Comparison of ENCODE assay signal across 9 mouse cellular contexts in genomic region chr9:95845711-95846110, GRCm38 (mm10). TPM values are rescaled to one million over a fixed set of nuclear protein-coding genes. Genes with fewer than 3 reads are reported as not detected.
A peak's percentile ranks its signal among the peaks of the same experiment; 100 is the strongest.
DNase-seq lines count a peak whose midpoint lies in the region; ATAC-seq and TF ChIP-seq lines count a peak whose summit lies in the region.
"Had no signal": no experiment of that assay in that cellular context is flagged by ENCODE, and none has a peak within 500 bp of the region (broad histone marks: within the 10 kb centered on the region; RNA-seq: fewer than 3 reads in every experiment).

No protein-coding gene starts in this region.

- TF ChIP-seq CTCF in lung, postnatal 0 days (IDR thresholded peaks at IDR 0.05): no peak

- DNase-seq in neural tube, embryonic 10.5 days (ENCODE audit: extremely low spot score, low spot score): no peak
- peak; percentile 63 for DNase-seq in lung, postnatal 0 days (ENCODE audit: low spot score)
- no peak for DNase-seq in gastrocnemius, adult 8-10 months (ENCODE audit: low spot score in 2 of 2)
- no peak for DNase-seq in frontal cortex, postnatal 10 days (ENCODE audit: low spot score in 2 of 2)
- no peak for DNase-seq in thymus, adult 18-20 months
- DNase-seq in cerebellum, postnatal 36 days: no peak

- H3K4me1 ChIP-seq in neural tube, embryonic 12.5 days: no peaks in the 10 kb centered on the region
- peaks cover 15% of the 10 kb centered on the region for H3K4me1 ChIP-seq in kidney, embryonic 15.5 days
- no peaks in the 10 kb centered on the region for H3K4me1 ChIP-seq in lung, postnatal 0 days (ENCODE audit: insufficient read depth, low read depth, low read length)

- H3K27ac ChIP-seq in neural tube, embryonic 12.5 days: no peak overlapping the region
- H3K27ac ChIP-seq in kidney, embryonic 15.5 days: no peak overlapping the region
- H3K27ac ChIP-seq in lung, postnatal 0 days (ENCODE audit: low read length): peak overlapping the region; percentile 71; the same call in 1 of the 2 replicates

- H3K36me3 ChIP-seq in neural tube, embryonic 12.5 days: no peaks in the 10 kb centered on the region
- H3K36me3 ChIP-seq in kidney, embryonic 15.5 days: no peaks in the 10 kb centered on the region
- H3K36me3 ChIP-seq in lung, postnatal 0 days (ENCODE audit: insufficient read depth, low read length): no peaks in the 10 kb centered on the region

- peak; percentile 80 for TF ChIP-seq EP300 in lung, postnatal 0 days (IDR thresholded peaks at IDR 0.05)

- H3K27me3 ChIP-seq in neural tube, embryonic 12.5 days (replicated peaks): peaks cover 15% of the 10 kb centered on the region; the same call in 1 of the 2 replicates
- peaks cover 5% of the 10 kb centered on the region; the same call in 1 of the 2 replicates for H3K27me3 ChIP-seq in kidney, embryonic 15.5 days
- no peaks in the 10 kb centered on the region for H3K27me3 ChIP-seq in lung, postnatal 0 days (replicated peaks; ENCODE audit: insufficient read depth, low read length)

- 78% methylated on average over 4 of the region's 4 CpGs for WGBS in neural tube, embryonic 12.5 days
- 58% methylated on average over 4 of the region's 4 CpGs for WGBS in kidney, embryonic 15.5 days
- WGBS in lung, postnatal 0 days: 35% methylated on average over 4 of the region's 4 CpGs

- peak overlapping the region; percentile 97; the same call in 1 of the 2 replicates for H3K4me2 ChIP-seq in neural tube, embryonic 12.5 days (replicated peaks)
- peak overlapping the region; percentile 91 for H3K4me2 ChIP-seq in kidney, embryonic 15.5 days
- peak overlapping the region; percentile 91; the same call in 1 of the 2 replicates for H3K4me2 ChIP-seq in lung, postnatal 0 days (replicated peaks; ENCODE audit: low read depth, low read length)

- H3K9ac ChIP-seq in neural tube, embryonic 12.5 days: no peak overlapping the region
- H3K9ac ChIP-seq in kidney, embryonic 15.5 days: peak overlapping the region; percentile 50; the same call in 1 of the 2 replicates
- no peak overlapping the region for H3K9ac ChIP-seq in lung, postnatal 0 days (replicated peaks; ENCODE audit: low read depth)

- no peak overlapping the region for H3K4me3 ChIP-seq in neural tube, embryonic 12.5 days
- H3K4me3 ChIP-seq in kidney, embryonic 15.5 days (replicated peaks): peak overlapping the region; percentile 63
- no peak overlapping the region for H3K4me3 ChIP-seq in lung, postnatal 0 days (ENCODE audit: low read depth, low read length)

- ATAC-seq in neural tube, embryonic 12.5 days (ENCODE audit: low FRiP score, low read depth): no peak
- no peak for ATAC-seq in kidney, embryonic 15.5 days (replicated peaks; ENCODE audit: low FRiP score)
- ATAC-seq in lung, postnatal 0 days: peak; percentile 67

- no peaks in the 10 kb centered on the region for H3K9me3 ChIP-seq in neural tube, embryonic 12.5 days
- no peaks in the 10 kb centered on the region for H3K9me3 ChIP-seq in kidney, embryonic 15.5 days (replicated peaks)
- no peaks in the 10 kb centered on the region for H3K9me3 ChIP-seq in lung, postnatal 0 days (ENCODE audit: low read length)

RNA-seq across cellular contexts. Expression of gene Pls1, which starts 0.6 kb away (rescaled TPM):
- 3.8 and 4.7 TPM in 2 replicates for polyA plus RNA-seq in neural tube, embryonic 12.5 days (2016; fragmentation: Nextera tagmentation; extraction: Ambion mirVana)
- 17.2 and 18.9 TPM in 2 replicates for polyA plus RNA-seq in kidney, embryonic 15.5 days (2015; fragmentation: Nextera tagmentation; extraction: Ambion mirVana)
- polyA plus RNA-seq in lung, postnatal 0 days (2015; fragmentation: Nextera tagmentation; extraction: Ambion mirVana): 14.2 and 16.0 TPM in 2 replicates
- not detected for total RNA-seq in gastrocnemius, adult 8-10 months (2022)
- total RNA-seq: MEL had no signal

RNA-seq across cellular contexts. Expression of gene Atr, which starts 11.7 kb away (rescaled TPM):
- polyA plus RNA-seq in neural tube, embryonic 12.5 days (2016; fragmentation: Nextera tagmentation; extraction: Ambion mirVana): 16.8 and 19.0 TPM in 2 replicates
- 16.1 and 16.6 TPM in 2 replicates for polyA plus RNA-seq in kidney, embryonic 15.5 days (2015; fragmentation: Nextera tagmentation; extraction: Ambion mirVana)
- 4.9 and 6.8 TPM in 2 replicates for polyA plus RNA-seq in lung, postnatal 0 days (2015; fragmentation: Nextera tagmentation; extraction: Ambion mirVana)
- 1 to 10 TPM; 3.0 to 3.7 (median 3.5) TPM for total RNA-seq in gastrocnemius, adult 8-10 months (2022)
